Mouse (Mus musculus) layer of hippocampus, postnatal 14 days (tissue): ENCODE measurements around the gene Efna5. TPM values are rescaled to one million over a fixed set of nuclear protein-coding genes. Genes with fewer than 3 reads are reported as not detected.

Source experiments
- DNase-seq, 2 experiments: peaks; one replicate each; pipeline ENCODE4 v3.0.0; 2021 to 2022; ENCODE audit warnings: low spot score in 2 of 2, mixed read lengths in 1 of 2
- total RNA-seq, 2 experiments: library from RNA; stranded (reverse); gene quantifications; 2 replicates each; pipeline ENCODE4 v1.2.3; 2021

Gene Efna5
- total RNA-seq, 2 experiments from 2014 or later: 8.7 to 12.2 TPM

DNA sequence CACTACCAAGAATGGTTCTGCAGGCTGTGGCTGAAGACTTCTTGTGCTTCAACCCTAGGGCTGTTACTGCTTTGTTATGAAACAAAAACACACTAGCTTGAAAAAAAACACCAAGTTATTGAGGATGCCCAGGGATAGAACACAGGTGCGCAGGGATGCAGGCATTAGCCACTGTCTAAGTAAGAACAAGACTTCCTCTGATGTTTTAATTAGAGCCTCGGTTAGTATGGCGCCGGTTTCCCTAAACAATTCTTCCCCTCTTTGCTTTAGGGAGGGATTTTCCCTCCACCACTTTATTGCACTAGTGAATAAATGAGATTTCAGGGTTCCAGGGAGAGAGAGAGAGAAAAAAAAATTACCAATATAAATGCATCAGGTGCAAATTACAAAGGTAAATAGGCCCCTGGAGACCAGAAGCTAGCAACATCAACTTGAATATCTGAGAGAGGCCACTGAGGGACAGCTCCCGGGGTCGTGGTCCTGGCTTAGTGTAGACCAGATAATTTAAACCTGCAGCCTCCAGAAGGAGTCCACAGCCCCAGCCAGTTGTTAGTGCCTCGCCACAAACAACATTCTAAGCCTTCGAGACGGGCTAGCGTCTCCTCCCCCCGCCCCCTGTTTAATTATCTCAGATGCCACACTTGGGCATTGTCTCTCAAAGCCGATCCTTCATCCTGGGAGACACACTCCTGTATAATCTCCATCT, 163.5 kb downstream of the Efna5 start:
- DNase-seq: no peak

DNA sequence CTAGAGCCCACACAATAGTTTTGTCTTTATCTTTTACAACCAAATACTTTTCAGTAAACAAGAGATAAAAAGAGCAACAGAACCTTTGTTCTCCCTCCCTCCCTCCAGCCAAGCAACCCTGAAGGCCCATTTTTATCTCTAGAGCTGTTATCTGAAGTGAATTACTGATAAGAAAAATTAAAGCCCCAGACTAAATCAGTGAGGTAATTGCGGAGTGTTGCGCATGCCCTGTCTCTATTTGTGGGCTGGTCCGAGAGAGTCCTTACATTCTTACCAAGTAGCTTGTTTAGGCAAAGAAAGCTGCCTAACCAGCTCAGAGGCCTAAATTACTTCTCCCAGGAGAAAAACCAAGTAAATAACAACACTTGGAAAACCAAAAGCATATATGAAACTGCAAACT, 167.7 kb downstream of the Efna5 start:
- DNase-seq: no peak

DNA sequence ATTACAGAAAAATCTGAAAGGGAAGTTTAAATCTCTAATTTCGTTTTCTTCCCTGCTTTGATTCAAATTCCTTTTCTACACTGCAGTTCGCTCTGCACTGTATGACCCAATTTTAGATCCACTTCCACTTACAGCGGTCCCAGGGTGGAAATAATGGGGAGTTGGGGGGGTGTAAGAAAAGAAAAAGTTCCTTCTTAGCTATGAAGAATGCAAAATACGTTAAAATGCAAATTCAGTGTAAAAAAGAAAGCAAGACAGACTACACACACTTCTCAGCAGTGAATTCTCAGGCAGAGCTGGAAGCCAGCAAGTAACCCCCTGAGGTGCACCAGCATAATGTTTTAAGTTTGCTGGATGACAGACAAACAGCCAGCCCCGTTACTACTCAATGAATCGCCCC, 174.7 kb downstream of the Efna5 start:
- DNase-seq: no peak

DNA sequence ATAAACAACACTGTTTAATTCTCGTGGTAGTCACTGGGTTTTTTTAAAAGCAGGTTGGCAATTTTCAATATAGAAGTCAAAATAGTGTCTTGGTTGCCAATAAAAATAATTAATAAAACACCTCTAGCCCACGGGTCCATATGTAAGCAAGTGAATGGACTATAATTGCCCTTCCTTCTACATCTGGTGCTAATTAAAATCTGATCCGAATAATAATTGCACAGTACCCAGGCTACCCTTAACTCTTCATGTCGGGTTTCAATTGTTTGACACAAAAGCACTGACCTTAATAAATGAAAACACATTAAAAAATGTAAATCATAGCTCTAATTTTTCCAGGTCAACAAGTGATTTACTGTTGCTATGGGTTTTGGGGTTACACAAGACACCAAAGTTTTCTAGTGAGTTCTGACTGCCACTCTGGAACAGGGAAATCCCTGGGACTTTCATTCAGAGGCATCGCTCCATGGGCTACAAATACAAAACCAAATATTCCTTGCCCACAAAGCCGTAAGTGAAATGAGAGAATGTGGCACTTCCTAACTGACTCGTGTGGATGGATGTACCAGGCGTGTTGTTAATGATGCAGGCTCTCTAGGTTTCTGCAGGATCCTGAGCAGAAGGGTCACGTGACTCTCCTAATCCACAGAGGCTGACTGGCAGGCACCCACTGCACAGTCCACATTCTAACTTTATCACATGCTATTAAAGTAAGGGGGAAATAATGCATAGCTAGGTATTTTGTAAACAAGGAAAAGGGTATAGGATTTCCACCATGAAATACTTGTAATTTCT, 178.9 kb downstream of the Efna5 start:
- DNase-seq: no peak

DNA sequence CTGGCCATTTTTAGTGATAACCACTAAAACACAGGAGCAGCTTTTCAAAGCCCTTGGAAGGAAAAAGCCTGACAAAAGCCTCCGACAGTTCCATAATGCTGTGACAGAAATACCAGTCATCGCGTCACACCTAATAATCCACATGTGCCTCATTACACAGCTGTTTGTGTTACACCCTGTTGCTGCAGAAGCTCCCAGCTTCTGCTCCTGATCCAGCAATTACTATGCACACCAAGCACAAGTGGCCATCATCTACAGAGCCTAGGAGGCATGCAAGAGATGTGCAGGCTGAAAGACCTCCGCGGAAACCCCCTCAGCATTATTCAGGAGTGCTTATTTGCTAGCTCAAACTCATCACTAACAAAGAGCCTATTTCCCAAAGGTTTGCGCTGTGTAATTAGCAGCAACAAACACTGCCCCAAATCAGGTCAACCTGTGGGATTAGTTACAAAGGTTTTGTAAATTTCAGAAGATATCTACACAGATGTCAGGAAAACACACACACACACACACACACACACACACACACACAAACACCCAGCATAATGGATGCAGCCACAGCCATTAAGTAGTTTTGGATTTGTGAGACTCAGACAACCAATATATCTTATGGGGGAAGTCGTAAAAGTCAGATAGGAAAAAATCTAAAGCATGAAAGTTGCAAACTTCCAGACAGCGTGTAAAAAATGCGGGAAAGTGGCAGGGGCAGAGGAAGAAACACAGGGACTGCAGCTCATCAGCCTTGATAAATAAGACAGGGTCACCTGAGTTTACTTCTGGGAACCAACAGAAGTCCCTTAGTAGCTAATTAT, 180.1 kb downstream of the Efna5 start:
- DNase-seq: no peak

DNA sequence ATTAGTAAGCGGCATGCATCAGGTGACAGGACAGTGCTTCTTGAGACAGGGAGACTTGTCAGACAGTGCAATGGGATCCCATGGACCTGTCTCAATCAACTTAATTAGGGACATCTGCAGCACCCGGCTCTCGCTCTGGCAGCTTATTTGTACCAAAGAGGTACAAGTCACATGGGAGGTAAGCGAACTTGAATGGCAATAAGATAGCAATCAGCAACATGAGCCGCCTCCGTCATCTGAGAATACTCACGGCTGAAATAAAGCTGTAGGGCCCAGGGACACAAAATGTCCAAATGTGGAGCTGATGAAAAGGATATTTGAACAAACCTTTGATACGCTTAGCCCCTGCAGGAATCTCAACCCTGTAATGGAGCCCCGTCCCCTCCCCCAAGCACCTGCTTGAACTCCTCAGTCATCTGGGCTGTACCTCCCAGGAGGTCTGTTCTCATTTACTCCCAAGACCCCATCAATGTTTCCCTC, 186.1 kb downstream of the Efna5 start:
- no peak for DNase-seq

DNA sequence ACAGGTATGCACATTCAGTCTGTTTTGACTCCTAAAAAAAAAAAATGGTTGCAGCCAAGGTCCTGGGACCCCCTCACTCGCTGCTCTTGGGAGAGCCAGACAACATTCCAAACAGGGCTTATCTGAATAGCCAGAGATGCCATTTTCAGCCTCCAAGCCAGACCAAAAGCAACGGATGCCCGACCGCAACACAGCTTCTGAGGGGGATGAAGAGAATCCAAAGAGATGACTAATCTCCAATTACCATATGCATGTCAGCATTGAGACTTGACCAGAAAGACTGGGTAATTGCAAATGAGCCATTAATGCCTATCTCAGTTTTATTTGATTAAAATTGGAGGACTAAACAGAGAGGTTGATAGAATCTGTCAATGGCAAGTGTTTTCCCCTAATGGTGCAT, 188.9 kb downstream of the Efna5 start:
- DNase-seq: no peak

DNA sequence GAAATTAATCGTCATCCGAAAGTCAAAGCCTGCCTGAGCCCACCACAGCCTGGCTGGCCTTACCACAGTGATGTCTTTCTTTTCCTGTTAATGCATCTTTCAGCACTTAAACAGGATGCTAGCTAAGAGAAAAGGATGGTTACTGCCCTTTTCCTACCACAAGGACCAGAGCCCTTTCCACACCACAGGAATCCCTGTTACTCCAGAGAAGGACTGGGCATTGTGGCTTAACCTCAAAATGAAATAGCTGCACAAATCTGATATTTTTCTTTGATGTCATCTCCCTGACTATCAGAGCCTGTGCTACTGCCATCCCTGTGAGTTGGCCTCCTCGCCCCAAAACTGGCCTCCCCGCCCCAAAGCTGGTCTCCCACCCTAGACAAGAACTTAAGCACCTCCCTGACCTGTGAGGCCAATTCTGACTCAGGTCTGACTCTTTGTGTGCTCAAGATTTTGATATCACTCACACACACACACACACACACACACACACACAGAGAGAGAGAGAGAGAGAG, 189.9 kb downstream of the Efna5 start:
- DNase-seq: no peak

DNA sequence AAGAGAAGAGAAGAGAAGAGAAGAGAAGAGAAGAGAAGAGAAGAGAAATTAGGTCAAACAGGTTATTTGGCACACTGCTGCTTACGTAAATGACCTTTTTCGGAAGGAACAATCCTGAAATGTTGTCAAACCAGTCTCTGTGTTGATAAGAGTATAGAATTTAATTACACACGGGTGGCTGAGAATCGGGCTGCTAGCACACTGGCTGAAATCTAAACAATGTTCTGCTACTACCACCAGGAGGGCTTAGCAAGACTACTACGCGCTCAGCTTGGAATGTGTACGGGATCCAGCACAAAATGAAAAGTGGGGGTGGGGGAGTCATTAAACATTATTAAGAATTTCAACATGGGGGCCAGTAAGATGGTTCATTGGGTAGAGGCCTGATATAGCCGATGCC, 190.9 kb downstream of the Efna5 start:
- no peak for DNase-seq

DNA sequence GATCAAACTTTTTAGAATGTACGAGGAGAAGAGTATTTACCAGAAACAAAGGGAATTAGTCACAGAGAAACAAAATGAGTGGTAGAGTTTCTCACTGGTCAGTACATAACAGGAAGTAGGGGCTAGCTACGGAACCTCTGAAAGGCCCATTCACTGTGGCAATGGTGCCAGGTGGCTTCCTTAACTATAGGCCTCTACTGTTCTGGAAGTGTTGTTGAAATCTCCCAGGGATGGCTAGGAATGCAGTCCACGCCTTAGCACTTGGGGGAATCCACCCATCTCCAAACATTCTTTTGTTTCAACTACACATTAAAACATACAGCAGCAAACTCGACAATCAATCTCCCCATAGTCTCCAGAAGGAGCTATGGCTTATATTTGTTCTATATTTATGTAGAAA, 191.5 kb downstream of the Efna5 start:
- DNase-seq: no peak

DNA sequence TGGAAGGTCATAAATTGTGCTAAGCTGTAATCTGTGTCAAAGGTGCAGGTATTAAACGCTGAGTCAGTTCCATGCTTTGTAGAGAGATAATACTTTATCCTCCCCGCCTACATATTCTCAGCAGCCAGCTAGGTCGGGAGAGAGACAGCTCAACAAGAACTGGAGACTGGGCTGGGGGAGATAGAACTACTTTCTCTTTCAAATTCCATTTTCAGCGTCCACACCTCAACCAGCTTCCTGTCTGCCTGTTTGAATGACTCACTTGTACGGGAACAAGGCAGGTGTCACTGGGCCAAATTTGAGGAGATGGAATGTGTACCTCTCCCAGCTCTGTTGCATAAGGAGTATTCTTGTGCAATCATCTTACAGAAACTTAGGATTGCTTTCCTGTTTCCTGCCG, 193.7 kb downstream of the Efna5 start:
- DNase-seq: no peak

DNA sequence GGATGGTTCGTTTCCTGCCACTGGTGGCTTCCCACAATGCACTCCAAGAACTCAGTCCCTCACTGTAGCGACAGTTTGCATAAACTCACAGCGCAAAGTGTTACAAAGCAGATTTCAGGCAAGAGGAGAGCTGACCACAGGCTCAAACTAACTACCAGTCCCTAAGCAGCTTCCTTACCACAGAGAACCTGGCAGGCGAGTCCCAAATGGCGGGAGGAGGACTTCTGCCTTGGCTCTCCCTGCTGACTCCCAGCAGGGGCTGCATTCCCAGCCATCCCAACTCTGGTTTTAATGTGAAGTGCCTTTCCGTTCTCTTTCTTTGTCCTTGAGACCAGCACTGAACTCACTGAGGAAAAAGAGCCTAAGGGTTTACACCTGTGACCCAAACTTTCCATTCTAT, 195.9 kb downstream of the Efna5 start:
- DNase-seq: no peak

DNA sequence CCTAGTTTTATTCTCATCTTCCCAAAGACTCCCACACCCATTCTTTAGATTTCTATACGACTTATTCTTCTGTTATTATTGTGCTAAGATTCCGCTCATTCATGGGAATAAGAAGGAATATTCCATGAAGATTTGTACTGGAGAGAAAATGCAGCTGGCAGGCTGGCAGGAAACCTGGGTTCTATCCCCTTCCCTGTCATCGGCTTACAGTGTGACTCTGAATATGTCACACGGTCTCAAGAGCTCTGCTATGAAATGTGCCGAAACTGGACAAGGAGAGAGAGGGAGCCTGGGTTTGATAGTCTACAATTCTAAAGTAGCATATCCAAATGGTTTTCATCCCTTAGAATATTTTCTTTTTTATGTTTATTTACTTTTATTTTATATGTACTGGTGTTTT, 198.0 kb downstream of the Efna5 start:
- no peak for DNase-seq

DNA sequence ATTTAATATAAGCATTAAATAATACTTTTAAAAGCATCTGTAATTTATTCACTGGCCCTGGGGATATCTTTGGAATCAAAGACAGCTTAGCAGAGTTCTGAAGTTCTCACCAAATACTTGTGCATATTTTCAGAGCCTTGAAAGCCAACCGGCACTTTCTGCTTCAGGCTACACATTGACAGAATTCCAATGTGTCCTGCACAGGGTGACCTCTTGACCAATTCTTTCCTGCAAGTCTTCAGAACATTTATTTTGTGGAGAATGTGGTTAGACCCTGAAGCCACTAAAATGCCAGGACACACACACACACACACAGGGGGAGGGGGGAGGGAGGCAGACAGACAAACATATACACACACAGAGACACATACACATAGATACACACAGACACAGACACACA, 199.4 kb downstream of the Efna5 start:
- no peak for DNase-seq

DNA sequence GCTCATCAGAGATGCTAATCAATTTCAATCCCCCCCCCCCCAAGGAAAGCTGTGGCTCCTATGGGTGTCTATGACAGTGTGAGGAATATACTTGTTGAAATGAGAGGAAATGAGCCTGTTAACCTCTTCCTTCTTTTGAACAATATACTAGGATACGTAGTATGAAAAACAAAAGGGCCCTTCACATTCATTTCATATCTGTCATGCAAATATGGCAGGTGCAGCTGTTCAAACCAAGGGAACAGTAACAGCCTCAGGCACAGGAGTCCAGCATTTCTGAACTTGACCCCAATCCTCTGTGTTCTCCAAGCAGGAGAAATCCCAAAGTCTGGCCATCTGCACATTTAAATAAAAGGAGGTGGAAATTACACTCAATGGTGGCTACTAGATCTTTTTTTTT, 200.4 kb downstream of the Efna5 start:
- no peak for DNase-seq

DNA sequence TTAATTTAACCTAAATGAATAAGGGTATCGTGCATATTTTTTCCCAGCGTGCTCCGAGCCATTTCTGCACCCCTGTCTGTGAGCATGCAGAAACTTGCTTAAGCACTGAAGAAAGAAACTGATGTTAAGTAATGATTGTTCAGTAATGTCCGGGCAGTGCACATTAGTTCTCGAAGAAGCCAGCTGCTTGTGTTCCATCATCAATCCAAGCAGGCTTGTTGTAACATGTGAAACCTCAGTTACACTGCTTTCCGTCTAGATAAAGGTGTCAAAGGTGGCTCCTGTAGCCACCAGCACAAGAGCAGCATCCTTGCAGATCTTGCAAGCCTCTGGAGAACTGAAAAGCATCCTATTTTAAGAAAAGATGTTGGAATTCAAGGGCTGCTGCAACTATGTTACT, 204.3 kb downstream of the Efna5 start:
- DNase-seq: no peak

DNA sequence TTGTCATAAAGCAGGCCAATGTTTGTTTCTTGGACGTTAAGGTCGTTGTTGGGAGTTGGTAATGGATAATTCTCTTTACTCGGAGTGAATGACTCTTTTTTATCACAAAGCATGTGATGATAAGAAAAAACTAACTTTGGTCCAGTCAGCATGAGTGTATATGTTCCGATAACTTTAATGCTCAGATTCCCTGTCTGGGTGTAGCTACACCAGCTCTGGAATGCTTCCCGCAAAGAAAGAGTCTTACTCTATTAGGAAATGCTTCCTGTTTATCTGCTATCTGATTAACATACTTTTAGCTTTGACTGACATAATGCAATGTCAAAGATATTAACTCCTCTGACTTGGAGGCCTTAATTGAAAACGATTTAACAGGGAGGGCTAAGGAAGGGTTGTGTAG, 204.7 kb downstream of the Efna5 start:
- no peak for DNase-seq

DNA sequence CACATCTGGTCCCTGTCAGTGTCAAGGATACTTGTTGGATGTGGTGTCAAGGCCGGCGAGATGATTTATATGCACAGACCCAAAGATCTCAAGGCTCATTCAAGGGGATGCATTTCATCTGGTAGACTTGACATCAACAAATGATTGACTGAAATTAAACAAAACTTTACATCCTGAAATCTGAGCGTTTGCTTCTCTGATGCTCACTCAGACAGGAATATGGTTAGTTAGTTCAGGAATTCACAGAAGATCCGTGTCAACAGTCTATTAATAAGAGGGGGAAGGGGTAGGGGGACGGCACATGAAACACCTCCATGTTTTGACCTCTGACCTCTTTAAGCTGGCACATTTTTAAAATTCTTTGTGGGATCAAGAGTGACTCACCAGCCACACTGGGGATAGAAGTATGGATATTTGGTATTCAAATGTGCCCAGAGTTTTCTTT, 205.3 kb downstream of the Efna5 start:
- no peak for DNase-seq

DNA sequence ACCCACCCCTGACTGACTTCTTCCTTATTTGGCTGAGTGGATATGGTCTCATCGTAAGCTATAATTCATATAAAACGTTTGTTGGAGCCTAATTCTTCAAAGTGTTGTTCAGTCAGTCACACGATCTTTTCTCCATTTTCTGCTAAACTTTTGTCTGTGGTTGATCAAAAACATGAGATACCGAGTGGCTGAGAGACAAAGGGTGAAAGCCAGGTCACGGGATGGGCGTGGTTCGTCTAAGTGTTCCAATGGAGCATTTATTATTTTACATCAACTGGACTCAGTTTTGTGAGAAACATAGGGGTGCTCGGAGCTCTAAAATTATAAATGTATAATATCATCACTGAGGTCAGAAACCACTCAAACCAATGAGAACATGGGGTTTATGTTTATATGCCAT, 209.0 kb downstream of the Efna5 start:
- DNase-seq: no peak

DNA sequence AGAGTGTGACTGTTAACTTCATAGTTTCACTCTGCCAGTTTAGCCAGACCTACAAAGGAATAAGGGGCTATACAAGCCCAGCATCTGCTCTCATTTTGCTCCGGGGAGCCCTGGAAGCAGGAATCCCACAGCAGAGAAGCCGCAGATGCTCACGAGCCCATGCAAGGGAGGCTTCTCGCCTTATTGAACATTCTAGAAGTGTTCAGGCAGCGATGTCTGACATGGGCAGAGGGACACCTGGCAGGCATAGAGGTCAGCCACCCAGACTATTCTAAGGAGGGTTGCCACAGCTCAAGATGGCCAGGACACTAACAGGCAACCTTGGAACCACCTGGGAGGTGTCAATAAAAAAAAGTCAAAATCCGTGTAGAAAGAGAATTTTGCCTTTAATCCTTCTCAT, 214.4 kb downstream of the Efna5 start:
- DNase-seq: no peak

DNA sequence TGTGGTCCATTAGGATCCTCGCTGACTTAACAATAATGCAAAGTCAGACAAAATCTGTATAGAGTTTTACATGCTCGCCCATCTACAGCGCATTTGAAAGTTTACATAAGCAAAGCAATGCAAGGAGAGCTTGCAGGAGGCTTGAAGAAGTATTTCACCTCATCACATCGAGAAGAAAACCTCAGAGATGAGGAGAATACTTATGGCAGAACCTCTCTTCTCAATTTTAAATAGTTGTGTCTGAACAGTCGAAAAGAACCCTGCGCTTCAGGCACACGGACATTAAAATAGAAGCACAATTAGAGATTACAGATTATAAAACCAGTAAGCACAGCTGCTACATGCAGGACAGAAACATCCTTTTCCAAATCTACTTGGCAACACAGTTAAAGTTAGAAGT, 215.3 kb downstream of the Efna5 start:
- DNase-seq: no peak

DNA sequence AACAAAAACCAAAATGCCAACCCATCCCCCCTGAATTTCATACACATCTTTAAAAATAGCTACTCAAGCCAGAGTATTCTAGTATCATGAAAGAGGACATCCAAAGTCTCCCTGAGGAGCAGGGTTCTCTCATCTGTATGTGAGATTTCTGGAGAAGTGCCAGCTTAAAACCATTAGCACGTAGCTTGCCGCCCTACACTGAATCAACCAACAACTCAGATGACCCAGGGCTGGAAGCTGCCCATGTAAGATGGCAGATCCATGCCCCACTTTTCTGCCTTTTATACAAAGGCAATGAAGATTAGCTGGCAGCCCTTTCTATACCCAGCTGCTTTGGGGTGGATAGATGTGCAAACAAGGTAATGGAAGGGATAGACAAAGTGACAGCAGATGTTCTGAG, 216.4 kb downstream of the Efna5 start:
- no peak for DNase-seq
